Mouse (Mus musculus): Measurements from ENCODE around the gene Adgrg5. TPM values are rescaled to one million over a fixed set of nuclear protein-coding genes. Genes with fewer than 3 reads are reported as not detected.

Gene Adgrg5
- 0.19 TPM in 1 of 2 replicates, not detected in the other for polyA plus RNA-seq (2015; fragmentation: Nextera tagmentation; extraction: Ambion mirVana)

- Histone ChIP-seq H3K27me3 (peaks cover 9% of the 10 kb centered on the region; the same call in 1 of the 2 replicates), H3K9ac (no peak within 1 kb of the TSS), H3K9me3 (replicated peaks) (no peaks in the 10 kb centered on the region), H3K4me3 (no peak within 1 kb of the TSS), H3K4me2 (no peak within 1 kb of the TSS), H3K4me1 (0 out of 2 replicates have a peak, but pooled peaks cover 8% of the 10 kb centered on the region), H3K27ac (no peak within 1 kb of the TSS), H3K36me3 (ENCODE audit: poor library complexity, severe bottlenecking) (no peaks in the 10 kb centered on the region)
- ATAC-seq, result no peak
- WGBS, result 49% methylated on average over 7 of the region's 8 CpGs
Measured at GRCm38 (mm10) chr8:94923405-94923804, at the start of gene Adgrg5. TSS of gene Adgrg5 (plus strand) at chr8:94923694.

DNA sequence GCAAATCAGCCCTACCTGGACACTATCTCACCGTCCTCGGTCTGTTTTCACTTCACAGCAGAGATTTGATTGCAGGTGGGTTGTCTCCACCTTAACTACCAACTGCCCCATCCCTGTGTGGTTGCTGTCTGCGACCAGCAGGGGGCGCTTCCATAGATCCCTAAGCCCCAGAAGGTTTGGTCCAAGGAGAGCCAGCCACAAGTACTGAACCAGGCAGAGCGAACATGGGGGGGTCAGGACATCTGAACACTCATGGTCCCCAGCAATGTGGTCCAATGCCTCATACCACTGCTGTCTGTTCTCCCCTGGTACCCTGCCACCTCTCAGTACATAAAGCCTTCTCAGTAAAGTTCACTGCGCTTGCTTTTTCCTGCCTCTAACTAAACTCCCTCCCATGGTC, 49.1 kb upstream of the Adgrg5 start:
- Histone ChIP-seq H3K27ac (no peak overlapping the region), H3K4me2 (peak overlapping the region; percentile 91), H3K9me3 (replicated peaks) (no peaks in the 10 kb centered on the region), H3K4me3 (peak overlapping the region; percentile 55; the same call in 1 of the 2 replicates), H3K9ac (peak overlapping the region; percentile 68; the same call in 1 of the 2 replicates), H3K36me3 (ENCODE audit: poor library complexity, severe bottlenecking) (no peaks in the 10 kb centered on the region), H3K27me3 (peaks cover 16% of the 10 kb centered on the region), H3K4me1 (peaks cover 61% of the 10 kb centered on the region)
- WGBS, result 10% methylated on average over 6 of the region's 6 CpGs
- ATAC-seq, result no peak

DNA sequence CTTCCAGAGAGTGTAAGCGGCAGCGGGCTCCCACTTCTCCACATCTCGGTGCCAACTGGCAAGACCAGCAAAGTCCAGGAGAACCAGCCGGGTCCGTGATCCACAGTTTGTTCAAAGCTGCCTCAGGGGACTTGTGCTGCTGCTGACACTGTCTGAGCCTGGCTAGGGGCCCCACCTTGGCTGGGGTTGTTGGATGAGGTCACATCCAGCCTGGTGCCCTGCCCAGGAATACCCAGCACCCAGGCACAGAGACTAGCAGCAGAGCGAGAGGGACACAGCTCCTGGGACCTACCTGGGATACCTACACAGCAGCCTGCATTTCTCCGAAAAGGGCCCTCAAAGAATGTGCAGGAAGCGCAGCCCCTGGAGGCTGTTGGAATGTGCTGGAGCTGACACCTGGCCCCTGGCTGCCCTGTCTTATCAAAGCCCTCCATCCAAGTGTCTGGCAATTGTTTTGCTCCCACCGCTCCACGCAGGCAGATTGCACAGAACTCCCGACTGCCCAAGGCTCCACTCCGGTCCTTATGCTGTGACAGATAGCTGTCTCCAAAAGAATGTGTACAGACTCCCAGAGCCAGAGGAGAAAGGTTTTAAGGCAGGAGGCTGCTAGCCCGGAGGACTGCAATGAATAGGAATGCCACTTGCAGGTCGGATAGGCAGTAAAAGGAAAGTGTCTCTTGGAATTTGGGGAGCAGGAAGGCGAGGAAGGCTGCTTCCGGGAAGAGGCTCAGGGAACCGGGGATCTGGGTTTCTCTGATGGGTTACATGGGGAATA, 48.2 kb upstream of the Adgrg5 start:
- Histone ChIP-seq H3K27ac (no peak overlapping the region), H3K9me3 (replicated peaks) (no peaks in the 10 kb centered on the region), H3K36me3 (ENCODE audit: poor library complexity, severe bottlenecking) (no peaks in the 10 kb centered on the region), H3K4me2 (peak overlapping the region; percentile 91), H3K4me3 (peak overlapping the region; percentile 55), H3K27me3 (peaks cover 16% of the 10 kb centered on the region), H3K9ac (peak overlapping the region; percentile 68), H3K4me1 (peaks cover 51% of the 10 kb centered on the region)
- ATAC-seq, result no peak
- WGBS, result 18% methylated on average over 17 of the region's 17 CpGs

DNA sequence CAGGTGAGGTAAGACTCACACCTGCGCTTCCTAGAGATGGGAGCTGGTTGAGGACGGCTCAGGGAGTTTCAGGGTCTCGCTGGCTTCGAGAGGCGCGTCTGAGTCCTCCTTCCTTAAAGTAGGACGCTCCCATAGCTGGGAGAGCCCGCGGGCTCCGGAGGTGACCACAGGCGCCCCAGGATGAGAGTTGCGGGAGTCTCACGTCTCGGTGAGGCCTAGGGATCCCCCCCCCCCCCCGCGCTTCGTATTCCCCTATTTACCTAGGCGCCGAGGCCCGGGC, 47.7 kb upstream of the Adgrg5 start:
- no peak for ATAC-seq
- peaks cover 16% of the 10 kb centered on the region for H3K27me3 ChIP-seq
- H3K27ac ChIP-seq, result no peak overlapping the region
- H3K36me3 ChIP-seq (ENCODE audit: poor library complexity, severe bottlenecking), result no peaks in the 10 kb centered on the region
- H3K9ac ChIP-seq, result peak overlapping the region; percentile 68
- H3K4me3 ChIP-seq, result peak overlapping the region; percentile 55
- no peaks in the 10 kb centered on the region for H3K9me3 ChIP-seq (replicated peaks)
- WGBS, result 0% methylated on average over 16 of the region's 20 CpGs
- H3K4me1 ChIP-seq, result peaks cover 46% of the 10 kb centered on the region
- peak overlapping the region; percentile 91 for H3K4me2 ChIP-seq

GRCm38 (mm10) chr8:94876197-94876730, 47.2 kb upstream of the Adgrg5 start, which contains the start of gene Dok4:
TSS of gene Dok4 (minus strand) at chr8:94876330.
- H3K4me2 ChIP-seq, result peak within 1 kb of the TSS; percentile 91
- H3K9me3 ChIP-seq (replicated peaks), result no peaks in the 10 kb centered on the region
- H3K9ac ChIP-seq, result peak within 1 kb of the TSS; percentile 68
- H3K4me3 ChIP-seq, result peak within 1 kb of the TSS; percentile 55
- peak; percentile 73 for ATAC-seq
- 1% methylated on average over 29 of the region's 37 CpGs for WGBS
- H3K4me1 ChIP-seq, result peaks cover 42% of the 10 kb centered on the region
- H3K27ac ChIP-seq, result no peak within 1 kb of the TSS
- H3K36me3 ChIP-seq (ENCODE audit: poor library complexity, severe bottlenecking), result no peaks in the 10 kb centered on the region
- H3K27me3 ChIP-seq, result peaks cover 16% of the 10 kb centered on the region

DNA sequence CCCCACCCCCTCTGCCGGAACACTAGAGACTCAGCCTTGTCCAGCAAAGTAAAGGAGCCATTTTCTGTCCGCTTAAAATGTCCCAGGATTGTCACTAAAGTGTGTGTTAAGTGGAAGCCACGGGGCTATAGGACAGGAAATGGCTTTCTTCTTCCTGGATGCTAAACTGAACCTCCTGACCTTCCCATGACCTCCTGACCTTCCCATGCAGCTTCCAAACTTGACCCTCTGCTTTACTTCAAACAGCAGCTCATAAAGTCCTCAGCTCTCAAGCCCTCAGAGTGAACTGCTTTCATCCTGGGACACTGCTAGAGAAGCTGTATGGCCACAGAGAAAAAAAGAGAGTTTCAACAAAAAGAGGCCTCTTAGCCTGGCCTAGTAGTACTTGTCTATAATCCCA, 46.7 kb upstream of the Adgrg5 start:
- peak overlapping the region; percentile 91; the same call in 1 of the 2 replicates for H3K4me2 ChIP-seq
- H3K27ac ChIP-seq, result no peak overlapping the region
- no peaks in the 10 kb centered on the region for H3K36me3 ChIP-seq (ENCODE audit: poor library complexity, severe bottlenecking)
- H3K9ac ChIP-seq, result no peak overlapping the region
- peaks cover 16% of the 10 kb centered on the region for H3K27me3 ChIP-seq
- H3K9me3 ChIP-seq (replicated peaks), result no peaks in the 10 kb centered on the region
- ATAC-seq, result no peak
- peaks cover 36% of the 10 kb centered on the region for H3K4me1 ChIP-seq
- WGBS, result 44% methylated on average over 3 of the region's 3 CpGs
- H3K4me3 ChIP-seq, result no peak overlapping the region

DNA sequence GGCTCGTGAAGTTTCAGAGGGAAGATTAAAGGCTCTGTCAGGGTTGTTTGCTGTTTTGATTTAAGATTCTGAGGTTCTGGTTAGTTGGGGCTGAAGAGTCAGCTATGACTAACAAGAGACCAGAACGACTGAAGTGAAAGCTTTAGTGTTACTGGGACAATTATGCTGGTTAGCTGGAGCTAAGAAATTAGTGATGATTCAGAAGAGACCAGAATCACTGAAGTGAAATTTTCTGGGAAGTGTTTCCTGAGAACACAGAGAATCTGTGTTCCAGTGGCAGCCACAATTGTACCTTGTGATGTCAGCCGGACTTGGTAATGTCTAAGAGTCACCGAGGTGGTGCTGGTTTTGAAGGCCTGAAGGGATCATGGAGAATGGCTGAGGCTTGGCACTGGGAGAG, 42.8 kb upstream of the Adgrg5 start:
- no peak overlapping the region for H3K27ac ChIP-seq
- no peak overlapping the region for H3K4me3 ChIP-seq
- H3K36me3 ChIP-seq (ENCODE audit: poor library complexity, severe bottlenecking), result no peaks in the 10 kb centered on the region
- ATAC-seq, result no peak
- no peaks in the 10 kb centered on the region for H3K9me3 ChIP-seq (replicated peaks)
- H3K9ac ChIP-seq, result no peak overlapping the region
- no peak overlapping the region for H3K4me2 ChIP-seq
- no peaks in the 10 kb centered on the region for H3K27me3 ChIP-seq
- H3K4me1 ChIP-seq, result peaks cover 8% of the 10 kb centered on the region
- WGBS, result 86% methylated on average over 4 of the region's 4 CpGs

GRCm38 (mm10) chr8:94888383-94889036, 35.0 kb upstream of the Adgrg5 start:
- Histone ChIP-seq H3K9ac (no peak overlapping the region), H3K27ac (no peak overlapping the region), H3K9me3 (replicated peaks) (no peaks in the 10 kb centered on the region), H3K4me2 (no peak overlapping the region), H3K4me3 (no peak overlapping the region), H3K4me1 (no peaks in the 10 kb centered on the region), H3K36me3 (ENCODE audit: poor library complexity, severe bottlenecking) (no peaks in the 10 kb centered on the region), H3K27me3 (0 out of 2 replicates have a peak, but pooled peaks cover 7% of the 10 kb centered on the region)
- no peak for ATAC-seq
- 47% methylated on average over 14 of the region's 14 CpGs for WGBS

DNA sequence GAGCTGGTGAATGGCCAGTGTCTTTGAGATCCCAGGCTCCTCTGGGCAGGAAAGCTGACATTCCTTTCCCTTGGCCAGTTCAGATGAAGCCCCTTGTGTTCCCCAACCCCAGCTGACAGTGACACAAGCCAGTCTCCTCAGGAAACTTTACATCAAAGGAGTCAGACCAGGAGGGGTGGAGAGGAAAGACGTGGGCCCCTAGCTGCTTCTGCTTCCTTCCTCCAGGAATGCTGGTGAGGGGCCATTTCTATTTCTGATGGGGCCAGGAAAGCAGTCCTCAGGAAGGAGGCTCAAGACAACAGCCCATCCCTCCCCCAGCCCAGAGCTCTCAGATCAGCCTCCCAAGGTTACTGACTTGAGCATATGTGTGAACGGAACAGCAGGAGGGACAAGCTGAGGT, 30.6 kb upstream of the Adgrg5 start:
- Histone ChIP-seq H3K27ac (no peak overlapping the region), H3K4me3 (no peak overlapping the region), H3K36me3 (ENCODE audit: poor library complexity, severe bottlenecking) (no peaks in the 10 kb centered on the region), H3K27me3 (0 out of 2 replicates have a peak, but pooled peaks cover 7% of the 10 kb centered on the region), H3K9ac (no peak overlapping the region), H3K9me3 (replicated peaks) (no peaks in the 10 kb centered on the region), H3K4me1 (no peaks in the 10 kb centered on the region), H3K4me2 (no peak overlapping the region)
- 53% methylated on average over 2 of the region's 2 CpGs for WGBS
- ATAC-seq, result no peak

GRCm38 (mm10) chr8:94899262-94899661, 24.2 kb upstream of the Adgrg5 start:
- whole genome bisulfite sequencing, result 14% methylated on average over 11 of the region's 11 CpGs
- peak overlapping the region; percentile 18; the same call in 1 of the 2 replicates for H3K4me2 ChIP-seq
- no peak overlapping the region for H3K9ac ChIP-seq
- H3K27ac ChIP-seq, result no peak overlapping the region
- no peaks in the 10 kb centered on the region for H3K27me3 ChIP-seq
- peaks cover 5% of the 10 kb centered on the region; the same call in 1 of the 2 replicates for H3K36me3 ChIP-seq (ENCODE audit: poor library complexity, severe bottlenecking)
- H3K4me1 ChIP-seq, result 0 out of 2 replicates have a peak, but pooled peaks cover 14% of the 10 kb centered on the region
- ATAC-seq, result no peak
- H3K4me3 ChIP-seq, result no peak overlapping the region
- H3K9me3 ChIP-seq (replicated peaks), result no peaks in the 10 kb centered on the region

DNA sequence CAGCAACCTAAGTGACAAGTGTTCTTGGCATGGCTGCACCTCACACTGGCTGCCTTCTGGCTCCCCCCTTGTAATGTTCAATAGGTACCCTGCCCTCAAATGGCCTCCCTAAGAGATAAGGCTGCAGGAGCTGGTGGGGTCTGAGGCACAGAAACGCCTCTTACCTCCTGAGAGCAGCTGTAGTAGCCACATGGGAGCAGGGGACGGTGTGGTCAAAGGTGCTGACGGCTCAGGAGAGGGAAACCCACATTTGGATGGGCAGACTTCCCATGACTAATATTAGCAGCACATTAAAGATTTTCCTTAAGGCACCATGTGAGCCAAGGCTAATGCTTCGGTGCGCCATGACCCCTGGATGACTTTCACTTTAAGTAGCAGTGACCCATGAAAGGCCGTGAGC, 22.9 kb upstream of the Adgrg5 start:
- no peak overlapping the region for H3K9ac ChIP-seq
- 29% methylated on average over 6 of the region's 6 CpGs for WGBS
- H3K4me1 ChIP-seq, result peaks cover 26% of the 10 kb centered on the region
- H3K4me2 ChIP-seq, result no peak overlapping the region
- H3K4me3 ChIP-seq, result no peak overlapping the region
- no peaks in the 10 kb centered on the region for H3K27me3 ChIP-seq
- H3K36me3 ChIP-seq (ENCODE audit: poor library complexity, severe bottlenecking), result peaks cover 5% of the 10 kb centered on the region; the same call in 1 of the 2 replicates
- H3K27ac ChIP-seq, result no peak overlapping the region
- no peak for ATAC-seq
- no peaks in the 10 kb centered on the region for H3K9me3 ChIP-seq (replicated peaks)

DNA sequence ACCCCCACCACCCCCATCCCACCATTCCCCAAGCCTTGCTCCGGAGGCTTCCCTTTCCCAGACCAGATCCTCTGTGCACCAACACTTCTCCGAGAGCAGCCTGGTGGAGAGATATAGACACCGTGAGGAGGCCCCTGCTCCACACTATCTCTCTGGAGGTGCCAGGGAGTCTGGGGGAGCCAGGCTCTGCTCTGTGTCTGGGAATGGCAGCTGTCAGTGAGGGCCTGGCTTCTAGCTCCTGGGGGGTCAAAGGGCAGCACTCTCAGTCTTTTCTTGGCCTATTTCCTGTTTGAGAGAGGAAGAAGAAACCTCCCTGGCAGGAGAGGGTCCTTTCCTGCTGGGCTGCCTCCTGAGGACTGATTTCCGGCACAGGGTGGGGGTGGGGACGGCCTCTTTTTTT, 22.5 kb upstream of the Adgrg5 start:
- H3K27ac ChIP-seq, result no peak overlapping the region
- peaks cover 26% of the 10 kb centered on the region for H3K4me1 ChIP-seq
- no peaks in the 10 kb centered on the region for H3K27me3 ChIP-seq
- ATAC-seq, result no peak
- 33% methylated on average over 5 of the region's 5 CpGs for WGBS
- no peak overlapping the region for H3K4me2 ChIP-seq
- no peak overlapping the region for H3K4me3 ChIP-seq
- no peak overlapping the region; the same call in 1 of the 2 replicates for H3K9ac ChIP-seq
- peaks cover 5% of the 10 kb centered on the region; the same call in 1 of the 2 replicates for H3K36me3 ChIP-seq (ENCODE audit: poor library complexity, severe bottlenecking)
- no peaks in the 10 kb centered on the region for H3K9me3 ChIP-seq (replicated peaks)

Data from forebrain, embryonic 13.5 days (tissue).